Mouse (Mus musculus) thymus, adult 18-20 months (tissue): Measurements from ENCODE around the gene Aprt.
A peak's percentile ranks its signal among the peaks of the same experiment; 100 is the strongest.
"Not testable (repeated sequence)": the region's sequence is repeated elsewhere in the genome, so short reads cannot be mapped to it uniquely, and the experiment has no call there.

ENCODE experiments used
- DNase-seq, 2 experiments: peaks; one replicate each; pipeline ENCODE4 v3.0.0; 2022; ENCODE audit warnings: mixed read lengths in 2 of 2

The Aprt gene

DNA sequence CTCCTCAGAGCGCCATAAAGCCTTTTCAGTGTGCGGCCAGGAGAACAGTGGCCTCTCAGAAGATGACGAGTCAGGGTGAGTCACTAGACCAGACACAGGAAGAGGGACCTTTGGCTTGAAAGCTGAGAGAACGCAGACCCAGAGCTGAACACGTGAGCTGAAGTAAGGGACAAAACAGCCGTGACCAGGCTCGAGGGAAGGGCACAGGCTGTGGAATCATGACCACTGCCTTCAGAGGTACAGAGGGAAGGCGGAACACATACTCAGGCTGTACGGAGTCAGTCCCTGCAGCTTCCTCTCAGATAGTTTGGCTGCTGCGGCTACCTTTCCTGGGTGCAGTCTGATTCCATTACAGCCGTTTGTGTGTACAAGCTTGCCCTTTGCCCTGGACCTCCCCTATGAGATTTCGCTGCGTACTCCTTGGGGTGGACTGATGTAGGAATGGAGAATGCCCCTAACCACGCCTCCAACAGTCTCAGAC is 8.7 kb upstream of the Aprt start:
- DNase-seq: no peak

DNA sequence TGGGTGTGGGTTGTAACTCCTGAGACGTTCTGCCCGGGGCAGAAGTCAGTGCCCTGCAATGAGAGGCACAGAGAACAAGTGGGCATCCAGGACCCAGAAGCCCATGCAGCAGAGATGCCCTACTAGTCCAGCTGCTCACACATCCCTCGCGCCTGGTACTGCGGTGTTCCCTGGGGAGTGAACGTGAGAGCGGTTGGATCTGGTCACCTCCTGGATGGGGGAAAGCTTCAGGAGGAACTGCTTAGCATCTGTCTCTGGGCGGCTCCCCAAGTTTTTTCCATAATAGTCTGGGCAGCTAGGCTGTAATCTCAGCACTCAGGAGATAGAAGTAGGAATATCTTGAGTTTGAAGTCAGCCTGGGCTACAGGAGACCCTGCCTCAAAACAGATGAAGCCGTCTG is 8.3 kb upstream of the Aprt start:
- no peak for DNase-seq

DNA sequence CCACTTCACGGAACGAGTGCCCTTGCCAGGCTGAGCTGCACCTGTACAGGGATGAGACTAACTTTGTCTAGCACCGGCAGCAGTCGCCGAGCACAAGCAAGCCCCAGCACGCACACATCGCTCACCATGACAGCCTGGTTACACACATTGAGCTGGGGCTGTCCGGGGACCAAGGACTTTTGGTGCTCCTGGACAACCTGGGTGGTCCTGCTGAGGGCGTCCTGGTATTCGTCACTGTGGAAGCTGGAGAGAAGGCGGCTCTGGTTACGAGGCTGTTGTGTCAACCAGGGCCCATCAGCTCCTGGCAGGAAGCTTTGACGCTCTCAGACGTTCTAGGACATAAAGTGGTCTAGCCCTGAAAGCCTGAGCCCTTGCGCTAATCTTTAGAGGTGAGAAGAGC is 4.2 kb upstream of the Aprt start:
- no peak for DNase-seq

DNA sequence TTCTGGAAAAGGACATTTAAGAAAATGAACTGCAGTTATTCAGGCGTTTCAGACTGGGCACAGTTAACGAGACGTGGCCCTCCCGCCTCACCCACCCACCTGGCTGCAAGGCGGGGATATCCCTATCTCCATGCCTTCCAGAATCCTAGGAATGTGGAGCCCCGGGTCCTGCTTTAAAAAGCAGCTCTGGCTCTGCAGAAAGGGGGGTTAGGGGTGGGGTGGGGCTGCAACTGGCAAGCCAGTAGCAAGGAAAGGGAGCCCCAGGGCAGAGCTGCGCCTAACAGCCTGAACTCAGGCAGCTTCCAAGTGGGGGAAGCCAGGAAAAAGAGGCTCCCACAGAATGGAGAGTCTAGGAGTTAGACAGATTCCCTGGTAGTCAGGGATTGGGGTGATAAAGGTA is 2.5 kb upstream of the Aprt start:
- DNase-seq: no peak

DNA sequence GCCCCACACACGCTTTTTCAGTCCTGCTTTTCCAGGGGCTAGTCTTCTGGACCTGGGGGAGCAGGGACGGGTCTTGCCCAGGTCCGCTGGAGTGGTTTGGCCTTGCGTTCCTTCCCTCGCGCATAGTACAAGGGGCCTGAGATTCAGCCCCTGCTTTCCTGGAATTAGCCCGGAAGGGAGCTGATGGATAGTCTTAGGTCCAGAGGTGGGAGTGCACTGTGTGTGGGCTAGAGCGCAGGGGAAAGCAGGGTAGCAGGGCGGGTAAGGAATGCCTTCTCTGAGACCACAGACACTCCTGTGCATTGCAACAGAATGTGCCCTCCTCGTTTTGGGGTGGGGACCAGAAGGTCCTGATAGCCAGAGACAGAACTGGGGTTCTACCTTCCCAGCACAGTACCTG is 407 bp upstream of the Aprt start:
- DNase-seq: no peak

DNA sequence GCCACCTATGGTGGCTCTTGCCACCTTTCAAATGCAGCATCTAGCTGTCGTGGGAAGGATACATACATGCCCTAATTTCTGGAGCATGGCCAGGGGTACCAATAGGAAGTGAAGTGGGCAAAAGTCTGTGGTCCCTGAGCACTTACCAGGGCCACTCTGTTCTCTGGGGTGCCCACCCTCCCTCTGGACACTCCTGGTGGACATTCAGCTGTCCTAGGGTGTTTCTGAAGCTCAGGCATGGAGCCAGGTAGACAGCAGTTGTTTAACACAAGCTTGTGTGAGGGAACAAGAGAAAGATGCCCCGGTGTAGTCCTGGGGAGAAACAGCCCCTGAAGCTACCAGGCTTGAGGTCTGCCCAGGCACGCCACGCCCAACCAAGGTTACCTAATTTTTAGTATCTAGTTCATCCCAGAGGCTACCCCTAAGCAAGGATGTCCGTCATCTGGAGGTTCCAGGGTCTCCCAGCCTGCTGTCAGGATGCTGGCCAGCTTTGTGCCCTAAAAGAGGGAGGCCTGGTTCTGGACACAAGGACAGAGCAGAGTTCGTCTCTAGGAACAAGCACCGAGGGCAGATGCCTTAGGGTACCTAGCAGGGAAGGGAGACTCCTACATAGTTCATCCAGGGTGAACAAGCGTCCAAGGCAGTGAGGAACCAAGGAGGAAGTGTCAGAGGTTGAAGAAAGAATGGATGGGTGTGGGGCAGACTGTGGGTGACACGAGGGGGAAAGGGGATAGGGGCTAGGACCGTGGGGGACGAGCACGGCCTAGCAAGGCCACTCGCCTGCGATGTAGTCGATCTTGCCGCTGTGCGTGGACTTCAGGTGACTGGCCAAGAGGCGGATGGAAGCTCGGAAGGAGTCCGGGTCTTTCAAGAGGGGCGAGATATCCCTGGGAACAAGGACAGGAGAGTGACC is 718 bp downstream of the Aprt start:
- DNase-seq: no peak

DNA sequence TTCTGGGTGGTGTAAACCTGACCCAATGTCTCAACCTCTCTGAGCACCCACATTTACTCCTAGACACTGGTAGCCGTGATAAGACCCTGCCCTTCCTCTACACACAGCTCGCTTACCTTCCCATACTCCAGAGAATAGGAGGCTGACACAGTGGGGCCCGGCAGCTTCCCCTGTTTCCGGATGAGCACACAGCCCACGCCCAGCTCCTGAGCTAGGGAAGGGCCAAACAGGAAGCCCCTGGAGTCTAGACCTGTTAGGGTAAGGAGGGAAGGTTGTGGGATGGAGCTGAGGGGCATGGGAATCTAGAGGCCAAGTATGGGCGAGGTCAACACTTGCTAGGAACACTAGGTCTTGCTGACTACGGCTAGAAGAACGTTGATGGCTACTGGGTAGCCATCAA is 1.4 kb downstream of the Aprt start:
- no peak for DNase-seq

DNA sequence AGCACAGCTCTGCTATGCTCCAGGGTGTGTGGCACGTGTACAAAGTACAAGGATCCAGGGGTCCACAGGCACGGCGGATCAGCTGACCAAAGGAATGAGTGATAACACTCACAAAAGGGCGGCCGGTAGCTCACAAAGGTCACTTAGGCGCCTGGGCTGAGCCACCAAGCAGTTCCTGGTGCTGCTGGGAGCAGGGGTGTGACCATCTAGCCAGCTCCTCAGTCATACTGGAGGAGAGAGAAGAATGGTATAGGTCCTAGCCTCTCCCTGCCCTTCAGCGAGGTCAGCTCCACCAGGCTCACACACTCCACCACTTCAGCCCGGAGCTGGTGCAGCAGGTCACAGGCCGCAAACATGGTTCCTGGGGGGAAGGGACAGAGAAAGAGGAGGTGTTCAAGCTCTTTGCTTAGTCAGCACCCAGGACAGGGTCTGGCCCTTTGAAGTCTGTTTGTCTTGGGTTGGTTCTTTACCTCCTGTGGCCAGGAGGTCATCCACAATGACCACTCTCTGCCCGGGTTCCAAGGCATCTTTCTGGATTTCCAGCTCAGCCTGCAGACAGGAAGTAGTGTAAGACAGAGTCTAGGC is 1.9 kb downstream of the Aprt start:
- no peak for DNase-seq

DNA sequence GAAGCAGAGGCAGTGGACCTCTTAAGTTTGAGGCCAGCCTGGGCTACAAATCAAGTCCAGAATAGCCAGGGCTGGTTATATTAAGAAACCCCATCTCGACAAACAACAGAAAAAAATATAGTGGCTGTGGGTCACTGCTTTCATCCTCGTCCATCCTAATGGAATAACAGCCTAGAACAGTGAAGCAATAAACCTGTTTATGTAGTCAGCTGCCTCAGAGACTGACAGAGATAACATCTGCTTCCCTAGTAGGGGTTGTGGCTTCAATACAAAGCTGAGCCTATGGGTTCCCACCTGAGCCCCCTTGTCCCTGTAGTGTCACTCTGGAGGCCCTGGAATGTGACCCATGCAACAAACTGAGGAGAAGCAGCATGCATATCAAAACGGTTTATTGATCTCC is 2.4 kb downstream of the Aprt start:
- DNase-seq: no peak

DNA sequence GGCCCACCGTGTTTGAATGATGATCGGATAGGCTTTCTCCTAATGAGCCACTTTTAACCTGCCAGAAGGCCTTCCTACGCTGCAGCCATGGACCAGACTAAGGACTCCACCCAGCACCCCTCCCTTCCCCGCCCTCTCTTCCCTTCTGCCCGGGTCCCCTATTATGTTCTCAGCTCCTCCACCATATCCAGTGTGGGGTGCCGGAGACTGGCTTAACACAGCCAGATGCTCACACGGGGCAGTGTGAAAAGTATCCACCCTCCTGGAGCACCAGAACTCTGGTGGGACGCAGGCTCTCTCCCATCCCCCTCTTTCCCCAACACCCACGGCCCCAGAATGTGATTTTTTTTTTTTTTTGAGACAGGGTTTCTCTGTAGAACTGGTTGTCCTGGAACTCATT is 3.1 kb downstream of the Aprt start:
- DNase-seq: no peak

DNA sequence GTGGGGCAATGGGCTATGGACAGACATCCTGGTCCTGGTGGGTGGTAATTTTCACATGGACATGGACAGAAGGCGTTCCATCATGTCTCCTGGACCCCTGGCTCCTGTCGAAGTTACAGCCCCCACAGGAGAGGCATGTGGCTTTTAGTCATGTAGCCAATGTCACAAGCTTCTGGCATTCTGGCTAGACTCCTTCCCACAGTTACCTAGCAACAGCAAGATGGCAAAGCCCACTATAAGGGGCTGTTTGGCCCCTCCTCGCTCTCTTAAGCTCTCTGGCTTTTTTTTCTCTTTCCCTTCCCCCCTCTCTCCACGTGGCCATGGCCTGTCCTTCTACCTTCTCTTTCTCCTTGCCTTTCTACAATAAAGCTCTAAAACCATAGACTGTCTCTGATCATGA is 3.5 kb downstream of the Aprt start:
- DNase-seq: not testable (repeated sequence)

DNA sequence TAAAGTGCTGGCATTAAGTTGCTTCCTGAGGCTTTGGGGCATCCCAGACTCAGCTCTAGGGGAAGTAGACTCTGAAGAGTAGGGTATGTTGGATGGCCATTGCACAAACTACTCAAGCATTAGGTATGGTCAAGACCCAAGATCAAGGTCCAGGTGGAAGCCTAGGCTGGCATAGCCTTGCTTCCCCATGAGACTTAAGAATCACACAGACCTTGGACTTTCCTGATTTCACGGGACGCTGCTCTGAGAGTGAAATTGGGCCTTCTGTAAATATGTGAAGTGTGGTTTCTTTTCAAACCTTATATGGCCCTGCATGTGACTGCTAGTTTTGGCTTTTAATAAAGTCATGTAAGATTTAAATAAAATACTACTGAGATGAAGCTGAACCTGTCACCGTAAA is 4.0 kb downstream of the Aprt start:
- no peak for DNase-seq

DNA sequence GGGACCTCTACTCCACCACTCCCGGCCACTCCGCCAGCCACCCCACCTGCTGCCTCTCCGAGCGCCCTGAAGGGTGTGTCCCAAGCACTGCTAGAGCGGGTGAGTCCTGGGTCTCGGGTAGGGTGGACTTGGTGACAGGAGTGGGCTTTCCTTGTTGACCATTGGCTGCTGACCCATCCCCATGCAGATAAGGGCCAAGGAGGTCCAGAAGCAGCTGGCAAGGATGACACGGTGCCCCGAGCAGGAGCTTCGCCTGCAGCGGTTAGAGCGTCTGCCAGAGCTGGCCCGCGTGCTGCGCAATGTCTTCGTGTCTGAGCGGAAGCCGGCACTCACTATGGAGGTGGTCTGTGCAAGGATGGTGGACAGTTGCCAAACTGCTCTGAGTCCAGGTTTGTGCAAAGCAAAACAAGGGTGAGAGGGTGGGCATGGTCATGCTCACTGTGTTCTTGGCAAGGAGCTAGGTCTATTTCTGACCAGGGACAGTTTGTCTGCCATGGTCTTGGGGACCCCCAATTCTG is 4.9 kb downstream of the Aprt start:
- no peak for DNase-seq

DNA sequence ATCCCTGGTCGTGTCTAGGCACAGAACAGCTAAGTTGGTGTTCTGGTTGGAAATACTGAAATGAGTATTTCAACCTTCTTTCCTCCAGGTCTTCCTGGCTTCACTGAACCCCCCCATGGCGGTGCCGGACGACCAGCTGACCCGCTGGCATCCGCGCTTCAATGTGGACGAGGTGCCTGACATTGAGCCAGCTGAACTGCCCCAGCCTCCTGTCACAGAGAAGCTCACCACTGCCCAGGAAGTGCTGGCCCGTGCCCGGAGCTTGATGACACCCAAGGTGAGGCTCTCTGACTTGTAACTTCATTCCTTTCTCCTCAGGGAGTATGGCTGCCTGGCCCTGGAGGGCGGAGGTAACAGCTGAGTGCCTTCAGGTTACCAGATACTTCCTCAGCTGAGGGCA is 5.6 kb downstream of the Aprt start:
- no peak for DNase-seq

DNA sequence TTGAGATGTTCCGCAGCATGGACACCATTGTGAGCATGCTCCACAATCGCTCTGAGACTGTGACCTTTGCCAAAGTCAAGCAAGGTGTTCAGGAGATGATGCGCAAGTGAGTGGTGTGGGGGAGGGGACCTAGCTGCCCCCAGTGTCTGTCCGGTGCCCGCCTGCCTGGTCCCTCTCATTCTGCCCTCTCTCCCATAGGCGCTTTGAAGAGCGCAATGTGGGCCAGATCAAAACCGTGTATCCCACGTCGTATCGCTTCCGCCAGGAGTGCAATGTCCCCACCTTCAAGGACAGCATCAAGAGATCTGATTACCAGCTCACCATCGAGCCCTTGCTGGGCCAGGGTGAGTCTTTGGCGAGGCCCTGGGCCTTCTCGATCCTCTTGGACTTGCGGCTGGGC is 6.7 kb downstream of the Aprt start:
- DNase-seq: no peak

DNA sequence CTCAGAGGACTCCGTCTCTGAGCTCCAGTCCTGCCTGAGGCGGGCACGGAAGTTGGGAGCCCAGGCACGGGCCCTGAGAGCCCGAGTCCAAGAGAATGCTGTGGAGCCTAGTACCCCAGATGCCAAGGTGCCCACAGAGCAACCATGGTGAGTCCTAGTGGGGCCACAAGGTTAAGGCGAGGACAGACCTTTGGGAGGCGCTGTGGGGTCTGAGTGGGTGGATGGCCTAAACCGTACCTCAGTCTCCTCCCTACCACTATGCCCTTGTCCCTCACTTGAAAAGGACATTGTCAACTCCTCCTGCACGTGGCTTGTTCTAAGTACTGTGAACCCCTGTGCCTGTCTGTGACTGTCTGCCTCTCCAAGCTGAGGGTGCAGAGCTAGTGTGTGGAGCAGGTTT is 7.4 kb downstream of the Aprt start:
- no peak for DNase-seq

DNA sequence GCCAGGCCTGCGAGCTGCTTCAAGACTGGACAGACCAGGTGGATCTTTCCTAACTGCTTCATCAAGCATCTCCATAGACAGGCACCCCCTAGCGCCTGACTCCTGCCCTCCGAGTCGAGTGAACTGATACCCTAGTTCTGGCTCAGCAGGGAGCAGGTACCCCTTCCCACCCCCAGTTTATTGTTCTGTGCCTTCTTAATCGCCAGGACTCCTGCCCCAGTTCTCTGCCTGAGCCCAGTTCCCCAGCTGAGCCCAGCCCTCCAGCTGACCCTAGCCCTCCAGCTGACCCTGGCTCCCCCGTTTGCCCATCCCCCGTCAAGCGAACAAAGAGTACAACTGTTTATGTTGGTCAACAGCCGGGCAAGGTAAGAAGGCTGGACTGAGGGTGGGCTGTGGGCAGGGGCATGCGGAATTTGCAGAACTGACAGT is 7.8 kb downstream of the Aprt start:
- DNase-seq: peak in 1 of 2 experiments; percentile 50

DNA sequence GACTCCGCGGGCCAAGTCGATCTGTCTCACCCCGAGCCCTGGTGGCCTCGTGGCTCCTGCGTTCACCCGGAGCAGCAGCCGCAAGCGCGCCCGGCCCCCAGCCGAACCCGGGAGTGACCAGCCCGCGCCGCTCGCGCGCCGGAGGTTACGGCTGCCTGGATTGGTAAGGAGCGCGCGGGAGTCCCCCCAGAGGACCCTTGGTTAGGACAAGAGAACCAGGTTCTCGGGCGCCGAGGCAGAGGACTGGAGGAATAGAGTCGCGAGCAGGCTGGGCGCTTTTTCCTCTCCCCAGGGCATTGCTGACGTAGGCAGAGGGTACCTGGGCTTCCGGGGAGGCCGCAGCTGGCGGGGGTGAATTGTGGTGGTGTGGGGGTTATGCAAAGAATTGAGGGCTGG is 8.6 kb downstream of the Aprt start:
- DNase-seq: peak; percentile 62 to 81

DNA sequence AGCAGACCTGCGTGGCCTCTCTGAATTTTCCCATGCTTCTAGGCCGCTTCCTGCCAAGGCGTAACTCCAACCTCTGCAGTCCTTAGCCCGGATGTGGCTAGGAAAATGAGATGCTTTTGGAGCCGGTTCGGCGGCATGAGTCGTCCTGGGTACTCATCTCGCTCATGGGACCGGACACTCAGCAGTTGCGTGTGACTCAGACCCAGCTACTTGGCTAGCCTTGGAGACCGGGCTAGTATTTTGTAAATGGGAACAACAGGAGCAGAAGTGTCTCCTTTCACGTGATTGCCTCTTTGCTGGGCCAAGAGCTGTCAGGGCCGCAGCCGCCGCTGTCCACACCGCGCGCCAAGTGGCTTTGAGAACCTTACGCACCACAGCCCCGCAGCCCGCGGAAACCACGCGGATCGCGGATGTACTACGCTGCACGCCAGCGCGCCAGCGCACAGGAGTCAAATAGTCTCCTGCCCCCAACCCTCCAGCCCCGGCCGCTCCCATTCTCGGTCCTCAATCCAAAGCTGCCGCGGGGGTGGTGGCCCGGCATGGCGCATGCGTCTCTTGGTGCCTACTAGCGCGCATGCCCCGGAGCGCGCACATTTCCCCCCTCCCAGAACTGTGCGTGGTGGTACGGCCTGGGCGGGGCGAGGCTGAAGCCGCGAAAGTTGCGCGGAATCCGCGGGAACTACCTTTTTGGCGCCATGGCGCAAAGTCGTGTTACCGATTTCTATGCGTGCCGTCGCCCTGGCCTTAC is 9.2 kb downstream of the Aprt start, which contains the start of gene Cdt1:
TSS of gene Cdt1 (plus strand) at position 655 of the 748 bp plus-strand sequence.
- peak; percentile 90 to 92 for DNase-seq

DNA sequence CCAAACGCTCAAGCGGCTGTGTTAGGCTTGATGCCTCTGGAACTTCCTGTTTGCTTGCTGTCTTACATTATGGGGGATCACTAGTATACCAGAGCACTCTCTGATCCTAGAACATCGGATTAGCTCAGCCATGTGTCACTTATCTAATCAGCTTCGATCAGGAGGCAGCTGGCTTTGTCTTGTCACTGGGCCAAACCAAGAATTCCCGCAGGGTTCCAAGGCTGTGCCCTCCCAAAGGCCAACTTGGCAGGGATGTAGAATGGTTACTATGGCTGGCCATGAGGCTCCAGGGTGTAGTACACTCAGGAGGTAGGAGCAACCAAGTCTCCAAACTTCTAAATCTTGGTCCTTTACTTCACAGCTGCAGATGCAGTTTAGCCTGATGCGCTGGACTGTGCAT is 9.9 kb downstream of the Aprt start:
- DNase-seq: no peak

DNA sequence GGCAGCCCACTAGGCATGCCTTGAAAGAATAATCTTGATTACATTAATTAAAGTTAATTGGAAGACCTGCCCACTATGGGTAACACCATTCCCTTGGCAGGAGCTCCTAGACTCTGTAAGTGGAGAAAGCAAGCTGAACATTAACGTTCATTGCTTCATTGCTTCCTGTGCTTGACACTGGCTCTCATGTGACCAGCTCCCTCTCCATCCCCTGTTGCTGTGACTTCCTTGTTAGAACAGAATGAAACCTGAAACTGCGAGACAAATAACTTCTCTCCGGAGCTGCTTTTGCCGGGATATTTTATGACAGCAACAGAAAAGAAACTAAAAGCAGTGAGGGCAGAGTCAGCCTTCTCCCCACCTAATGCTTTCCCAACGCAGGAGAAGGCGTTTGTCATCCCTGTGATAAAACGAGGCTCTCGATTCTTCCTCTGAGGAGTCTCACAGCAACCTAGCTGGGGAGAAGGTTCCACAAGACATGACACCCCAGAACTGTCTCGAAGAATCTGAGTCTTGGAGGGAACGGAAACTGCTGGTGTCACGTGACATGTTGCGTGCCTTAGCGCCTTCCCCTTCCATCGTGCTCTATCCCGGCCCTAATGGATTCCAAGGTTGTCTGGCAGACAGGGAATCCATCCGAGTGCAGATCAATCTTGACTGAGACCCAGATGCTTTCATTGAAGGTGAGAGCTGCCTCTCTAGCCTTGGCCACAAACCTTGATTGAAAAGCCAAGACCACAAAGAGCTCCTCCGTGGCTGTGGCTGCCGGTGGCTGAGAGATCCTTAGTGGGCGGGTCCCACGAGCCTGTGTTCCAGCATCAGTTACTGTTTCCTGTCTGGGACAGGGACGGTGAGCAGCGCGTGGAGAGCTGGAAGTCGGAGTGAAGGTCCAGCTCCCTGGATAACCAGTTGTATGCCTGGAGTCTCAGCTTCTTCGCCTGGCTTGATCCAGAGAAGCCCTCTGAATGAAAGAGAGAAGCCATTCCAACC is 12.1 kb downstream of the Aprt start:
- DNase-seq: no peak

DNA sequence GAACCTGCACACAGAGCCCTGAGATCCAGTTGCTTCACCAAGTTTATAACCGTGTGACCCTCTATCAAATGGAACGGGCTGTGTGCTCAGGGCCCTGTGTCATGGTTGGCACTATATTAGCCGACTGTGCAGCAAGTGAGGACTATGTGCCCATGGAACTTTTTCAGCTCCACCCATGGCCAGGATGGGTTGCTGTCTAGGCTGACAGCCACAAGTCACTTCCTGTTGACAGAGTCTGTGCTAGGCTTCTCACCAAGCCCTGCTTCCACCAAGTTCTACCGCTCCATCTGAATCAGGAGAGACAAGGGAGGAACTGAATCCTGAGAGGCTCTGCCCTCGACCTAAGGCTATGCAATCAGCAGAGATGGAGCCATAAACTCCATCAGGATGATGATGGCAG is 15.5 kb downstream of the Aprt start:
- peak in 1 of 2 experiments; percentile 51 for DNase-seq
